Mouse (Mus musculus): Measurements from ENCODE around the gene Ankrd55.

GRCm38 (mm10) chr13:112425181-112425654 is 137.0 kb downstream of the Ankrd55 start:
- TF ChIP-seq CTCF (conservative IDR thresholded peaks at IDR 0.05; ENCODE audit: insufficient read depth, insufficient read length, low read depth, low read length) (no peak), POLR2A (IDR thresholded peaks at IDR 0.05; ENCODE audit: low read depth, low read length) (no peak)
